Mouse (Mus musculus): ENCODE results near the gene Pde4dip. TPM values are rescaled to one million over a fixed set of nuclear protein-coding genes. Genes with fewer than 3 reads are reported as not detected.

Gene Pde4dip
- polyA plus RNA-seq, 1 experiment from 2014 or later, result 18.0 TPM

DNA sequence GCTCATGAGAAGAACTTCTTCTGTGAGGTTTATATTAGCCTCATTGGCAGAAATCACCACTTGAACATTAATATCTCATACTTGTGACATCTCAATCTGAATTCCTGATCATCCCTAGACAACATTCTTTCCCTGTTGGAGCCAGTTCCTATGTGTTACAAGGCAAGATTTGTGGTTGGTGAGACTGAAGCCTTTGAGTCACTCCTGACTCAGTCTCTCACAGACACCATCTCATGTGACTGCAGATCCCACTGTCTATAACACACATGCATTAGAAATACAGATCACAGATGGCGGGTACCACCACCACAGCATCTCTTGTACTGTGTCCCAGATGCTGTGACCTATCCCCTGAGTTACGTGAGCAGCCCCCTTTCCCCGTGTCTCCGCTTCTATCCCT is 60.2 kb downstream of the Pde4dip start:
- Histone ChIP-seq H3K4me2 (ENCODE audit: low read length) (no peak overlapping the region), H3K9me3 (replicated peaks; ENCODE audit: low read length) (no peaks in the 10 kb centered on the region), H3K36me3 (ENCODE audit: insufficient read depth, low read length) (no peaks in the 10 kb centered on the region), H3K27me3 (ENCODE audit: insufficient read depth, low read length) (no peaks in the 10 kb centered on the region), H3K9ac (ENCODE audit: low read depth, low read length) (no peak overlapping the region), H3K27ac (no peak overlapping the region), H3K4me1 (replicated peaks; ENCODE audit: insufficient read depth, low read length) (peaks cover 8% of the 10 kb centered on the region; the same call in 1 of the 2 replicates), H3K4me3 (replicated peaks; ENCODE audit: low read depth, low read length) (no peak overlapping the region)
- DNase-seq (ENCODE audit: low spot score) (no peak), ATAC-seq (replicated peaks; ENCODE audit: low FRiP score, low read depth) (no peak)
- WGBS, result 91% methylated on average over 4 of the region's 4 CpGs
- no peak for TF ChIP-seq CTCF (IDR thresholded peaks at IDR 0.05; ENCODE audit: low read depth)

DNA sequence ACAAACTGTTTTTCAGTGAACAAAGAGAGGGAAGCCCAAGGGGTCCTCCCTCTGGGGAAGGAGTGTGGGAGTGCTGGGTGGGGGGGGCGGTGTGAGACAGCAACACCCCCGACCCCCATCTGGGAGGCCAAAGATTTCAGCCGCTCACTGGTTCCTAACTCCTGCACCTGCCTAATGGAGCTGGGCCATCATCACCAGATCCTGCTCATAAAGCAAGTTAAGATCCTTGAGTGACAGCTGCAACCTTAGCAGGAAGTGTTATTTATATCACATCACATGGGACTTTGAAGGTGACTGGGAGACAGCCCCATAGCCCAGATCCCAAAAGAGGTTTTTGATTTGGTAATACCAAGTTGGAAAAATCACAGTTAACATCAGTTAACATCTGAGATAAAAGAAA is 63.3 kb downstream of the Pde4dip start:
- WGBS, result 25% methylated on average over 2 of the region's 3 CpGs
- no peak overlapping the region for H3K4me3 ChIP-seq (replicated peaks; ENCODE audit: low read depth, low read length)
- no peaks in the 10 kb centered on the region for H3K27me3 ChIP-seq (ENCODE audit: insufficient read depth, low read length)
- no peak overlapping the region for H3K9ac ChIP-seq (ENCODE audit: low read depth, low read length)
- no peak for DNase-seq (ENCODE audit: low spot score)
- no peak for TF ChIP-seq CTCF (IDR thresholded peaks at IDR 0.05; ENCODE audit: low read depth)
- H3K9me3 ChIP-seq (replicated peaks; ENCODE audit: low read length), result no peaks in the 10 kb centered on the region
- no peaks in the 10 kb centered on the region for H3K36me3 ChIP-seq (ENCODE audit: insufficient read depth, low read length)
- no peak for ATAC-seq (replicated peaks; ENCODE audit: low FRiP score, low read depth)
- peak overlapping the region; percentile 88; the same call in 1 of the 2 replicates for H3K4me2 ChIP-seq (ENCODE audit: low read length)
- peaks cover 8% of the 10 kb centered on the region; the same call in 1 of the 2 replicates for H3K4me1 ChIP-seq (replicated peaks; ENCODE audit: insufficient read depth, low read length)
- no peak overlapping the region for H3K27ac ChIP-seq

DNA sequence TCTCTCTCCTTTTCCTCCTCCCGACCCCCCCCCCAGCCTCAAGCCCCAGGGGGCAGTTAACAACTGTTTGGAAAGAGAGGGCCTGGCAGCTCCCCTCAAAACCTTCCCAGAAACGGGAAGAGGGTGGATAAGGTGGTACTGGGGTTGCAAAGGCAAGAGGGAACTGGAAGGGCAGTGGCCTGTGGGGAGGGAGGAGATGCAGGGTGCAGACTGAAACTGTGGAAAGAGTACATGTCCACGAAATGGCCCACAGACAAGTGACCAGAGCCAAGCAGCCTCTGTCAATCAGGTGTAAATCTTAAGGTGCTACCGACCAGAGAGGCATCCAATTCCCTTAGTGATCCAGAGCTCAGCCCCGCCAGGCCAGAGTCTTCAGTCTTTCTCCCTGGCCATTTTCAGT is 63.8 kb downstream of the Pde4dip start:
- Histone ChIP-seq H3K4me3 (replicated peaks; ENCODE audit: low read depth, low read length) (peak overlapping the region; percentile 44), H3K27ac (no peak overlapping the region), H3K9ac (ENCODE audit: low read depth, low read length) (no peak overlapping the region), H3K27me3 (ENCODE audit: insufficient read depth, low read length) (no peaks in the 10 kb centered on the region), H3K4me1 (replicated peaks; ENCODE audit: insufficient read depth, low read length) (peaks cover 8% of the 10 kb centered on the region; the same call in 1 of the 2 replicates), H3K36me3 (ENCODE audit: insufficient read depth, low read length) (no peaks in the 10 kb centered on the region), H3K4me2 (ENCODE audit: low read length) (peak overlapping the region; percentile 88), H3K9me3 (replicated peaks; ENCODE audit: low read length) (no peaks in the 10 kb centered on the region)
- DNase-seq (ENCODE audit: low spot score), result peak; percentile 30
- TF ChIP-seq CTCF (IDR thresholded peaks at IDR 0.05; ENCODE audit: low read depth), result no peak
- ATAC-seq (replicated peaks; ENCODE audit: low FRiP score, low read depth), result 0 out of 2 replicates have a peak, but pooled peaks have one; percentile 10
- WGBS, result 4% methylated on average over 4 of the region's 5 CpGs

DNA sequence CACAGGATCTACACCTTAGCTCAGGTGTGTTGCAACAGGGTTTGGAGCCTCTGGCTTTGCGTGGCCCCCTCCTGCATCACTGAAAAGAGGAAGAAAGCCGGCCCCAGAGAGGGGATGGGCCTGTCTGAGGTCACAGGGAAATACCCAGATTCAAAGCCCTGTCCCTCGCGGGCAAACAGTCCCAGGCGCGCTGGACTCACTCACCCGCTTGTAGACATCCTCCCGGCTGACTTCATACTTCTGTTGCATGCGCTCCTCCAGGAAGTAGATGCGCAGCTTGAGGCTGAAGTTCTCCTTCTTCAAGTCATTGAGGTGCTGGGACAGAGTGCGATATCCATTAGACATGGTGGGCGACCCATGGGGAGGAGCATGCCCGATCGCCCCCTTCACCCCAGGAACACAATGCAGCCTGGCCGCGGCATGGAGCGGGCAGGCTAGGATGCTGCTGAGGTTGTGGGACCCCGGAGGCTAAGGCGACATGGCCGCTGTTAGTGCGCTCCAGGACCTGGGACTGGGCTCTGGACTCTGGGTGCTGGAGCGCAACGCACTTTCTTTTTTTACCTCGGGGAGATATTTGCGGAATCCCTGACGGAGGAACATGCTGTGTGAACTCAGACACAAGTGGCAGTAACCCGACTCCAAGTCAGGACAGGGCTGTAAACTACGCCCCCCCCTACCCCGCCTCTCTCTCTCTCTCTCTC is 64.3 kb downstream of the Pde4dip start:
- Histone ChIP-seq H3K27ac (peak overlapping the region; percentile 47; the same call in 1 of the 2 replicates), H3K27me3 (ENCODE audit: insufficient read depth, low read length) (no peaks in the 10 kb centered on the region), H3K4me3 (replicated peaks; ENCODE audit: low read depth, low read length) (peak overlapping the region; percentile 44), H3K4me2 (ENCODE audit: low read length) (peak overlapping the region; percentile 88), H3K9ac (ENCODE audit: low read depth, low read length) (peak overlapping the region; percentile 40; the same call in 1 of the 2 replicates), H3K4me1 (replicated peaks; ENCODE audit: insufficient read depth, low read length) (peaks cover 8% of the 10 kb centered on the region; the same call in 1 of the 2 replicates), H3K9me3 (replicated peaks; ENCODE audit: low read length) (no peaks in the 10 kb centered on the region), H3K36me3 (ENCODE audit: insufficient read depth, low read length) (no peaks in the 10 kb centered on the region)
- no peak for TF ChIP-seq CTCF (IDR thresholded peaks at IDR 0.05; ENCODE audit: low read depth)
- 1% methylated on average over 29 of the region's 29 CpGs for WGBS
- ATAC-seq (replicated peaks; ENCODE audit: low FRiP score, low read depth) (peak; percentile 80), DNase-seq (ENCODE audit: low spot score) (peak; percentile 55)

DNA sequence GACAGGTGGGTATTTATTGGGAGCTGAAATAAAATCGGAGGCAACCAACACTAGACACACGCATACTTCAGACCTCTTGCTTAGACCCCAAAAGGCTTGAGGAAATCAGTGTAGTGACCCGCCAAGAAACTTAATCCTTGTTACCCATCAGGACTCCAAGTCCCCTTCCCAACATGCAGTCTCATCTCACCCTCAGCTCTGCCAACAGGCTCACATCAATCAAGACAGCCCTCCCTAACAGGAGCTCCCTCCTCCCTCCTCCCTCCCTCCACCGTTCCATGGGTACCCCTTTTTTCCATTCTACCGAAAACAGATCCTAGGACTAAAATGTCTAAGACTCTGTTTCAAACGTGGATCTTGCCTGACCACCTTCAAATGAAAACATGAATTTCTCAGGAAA is 65.1 kb downstream of the Pde4dip start:
- Histone ChIP-seq H3K9me3 (replicated peaks; ENCODE audit: low read length) (no peaks in the 10 kb centered on the region), H3K36me3 (ENCODE audit: insufficient read depth, low read length) (no peaks in the 10 kb centered on the region), H3K4me3 (replicated peaks; ENCODE audit: low read depth, low read length) (no peak overlapping the region), H3K27ac (no peak overlapping the region), H3K27me3 (ENCODE audit: insufficient read depth, low read length) (no peaks in the 10 kb centered on the region), H3K9ac (ENCODE audit: low read depth, low read length) (0 out of 2 replicates have a peak overlapping the region, but pooled peaks have one; percentile 40), H3K4me1 (replicated peaks; ENCODE audit: insufficient read depth, low read length) (peaks cover 8% of the 10 kb centered on the region; the same call in 1 of the 2 replicates), H3K4me2 (ENCODE audit: low read length) (peak overlapping the region; percentile 88)
- ATAC-seq (replicated peaks; ENCODE audit: low FRiP score, low read depth) (no peak), DNase-seq (ENCODE audit: low spot score) (no peak)
- 22% methylated on average over 6 of the region's 6 CpGs for WGBS
- no peak for TF ChIP-seq CTCF (IDR thresholded peaks at IDR 0.05; ENCODE audit: low read depth)

DNA sequence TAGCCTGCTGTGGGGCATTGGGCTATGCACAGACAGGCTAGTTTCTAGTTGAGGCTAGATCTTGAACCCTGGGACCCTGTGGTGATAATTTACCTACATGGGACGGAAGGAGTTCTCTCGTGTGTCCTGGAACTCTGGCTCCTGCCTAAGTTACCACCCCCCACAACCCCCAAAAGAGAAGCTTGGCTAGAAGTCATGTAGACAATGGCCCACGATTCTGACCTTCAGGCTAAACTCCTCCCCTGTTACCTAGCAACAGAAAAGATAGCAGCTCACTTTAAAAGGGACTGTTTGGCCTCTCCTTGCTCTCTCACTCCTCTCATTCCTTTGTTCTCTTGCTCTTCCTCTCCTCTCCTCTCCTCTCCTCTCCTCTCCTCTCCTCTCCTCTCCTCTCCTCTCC is 69.5 kb downstream of the Pde4dip start:
- H3K9me3 ChIP-seq (replicated peaks; ENCODE audit: low read length), result no peaks in the 10 kb centered on the region
- no peak overlapping the region for H3K4me2 ChIP-seq (ENCODE audit: low read length)
- TF ChIP-seq CTCF (IDR thresholded peaks at IDR 0.05; ENCODE audit: low read depth), result no peak
- DNase-seq (ENCODE audit: low spot score) (no peak), ATAC-seq (replicated peaks; ENCODE audit: low FRiP score, low read depth) (no peak)
- 40% methylated on average over 3 of the region's 3 CpGs for WGBS
- H3K27me3 ChIP-seq (ENCODE audit: insufficient read depth, low read length), result no peaks in the 10 kb centered on the region
- no peak overlapping the region for H3K9ac ChIP-seq (ENCODE audit: low read depth, low read length)
- peaks cover 4% of the 10 kb centered on the region; the same call in 1 of the 2 replicates for H3K4me1 ChIP-seq (replicated peaks; ENCODE audit: insufficient read depth, low read length)
- peak overlapping the region; percentile 76 for H3K27ac ChIP-seq
- no peaks in the 10 kb centered on the region for H3K36me3 ChIP-seq (ENCODE audit: insufficient read depth, low read length)
- H3K4me3 ChIP-seq (replicated peaks; ENCODE audit: low read depth, low read length), result no peak overlapping the region
